Mouse (Mus musculus) ES-E14 (cell line): ENCODE measurements at regions not wholly inside any gene's neighbourhood (a gene's known extent, or its start where the extent isn't known, plus 50 kb on each side); places are given as distances from the start of the nearest gene placed in this dataset.

Experiments
- CHD2 ChIP-seq: IDR thresholded peaks from 2 replicates; pipeline ENCODE4 v1.6.1; 2014; ENCODE audit warnings: mild to moderate bottlenecking, low read depth, low read length, inconsistent platforms
- HCFC1 ChIP-seq: IDR thresholded peaks from 2 replicates; pipeline ENCODE4 v1.6.1; 2012; ENCODE audit warnings: low read length, inconsistent platforms, borderline replicate concordance; ENCODE audit not compliant: insufficient read depth
- MAFK ChIP-seq: IDR thresholded peaks from 2 replicates; pipeline ENCODE4 v1.6.1; 2014; ENCODE audit warnings: mild to moderate bottlenecking, low read depth, low read length, inconsistent platforms; ENCODE audit not compliant: insufficient read depth
- ZC3H11A ChIP-seq: IDR thresholded peaks from 2 replicates; pipeline ENCODE4 v1.6.1; 2012; ENCODE audit warnings: low read depth, mild to moderate bottlenecking, inconsistent platforms, low read length, borderline replicate concordance
- ZNF384 ChIP-seq: IDR thresholded peaks from 2 replicates; pipeline ENCODE4 v1.6.1; 2012; ENCODE audit warnings: low read depth, low read length, inconsistent platforms

GRCm38 (mm10) chr8:17587261-17587861 lies 1390.7 kb downstream of the Defb40 start:
- TF ChIP-seq ZNF384 (no peak), HCFC1 (no peak), ZC3H11A (no peak), CHD2 (no peak), MAFK (no peak)
